Mouse (Mus musculus): ENCODE results near the gene Fam163b. TPM values are rescaled to one million over a fixed set of nuclear protein-coding genes. Genes with fewer than 3 reads are reported as not detected.

Gene Fam163b
- not detected for total RNA-seq (2023)

GRCm38 (mm10) chr2:27141950-27142693, at the start of gene Fam163b:
TSS of gene Fam163b (minus strand) at chr2:27142491.

GRCm38 (mm10) chr2:27164796-27165590, 22.7 kb upstream of the Fam163b start, which contains the start of gene Dbh:
TSS of gene Dbh (plus strand) at chr2:27165233.

GRCm38 (mm10) chr2:27079152-27079584, 63.1 kb downstream of the Fam163b start, which contains the start of gene Adamtsl2:
TSS of gene Adamtsl2 (plus strand) at chr2:27079379.

GRCm38 (mm10) chr2:27071978-27072377, 70.3 kb downstream of the Fam163b start, which contains the start of gene Mymk:
TSS of gene Mymk (minus strand) at chr2:27072179.

Other genes with a start within 250 kb of the Fam163b start
- gene Surf6, start 239.6 kb downstream of the Fam163b start, total RNA-seq (2023), result 10 to 100 TPM; 18.2 to 19.2 TPM
- gene Med22, start 231.8 kb downstream of the Fam163b start, total RNA-seq (2023), result 10 to 100 TPM; 26.6 to 28.0 TPM
- gene Rpl7a, start 231.7 kb downstream of the Fam163b start, total RNA-seq (2023), result 100 to 1,000 TPM; 401 to 433 TPM
- 10 to 100 TPM; 13.1 to 15.8 TPM for gene Surf2, start 226.1 kb downstream of the Fam163b start, total RNA-seq (2023)
- gene Surf1, start 226.0 kb downstream of the Fam163b start, total RNA-seq (2023), result 10 to 100 TPM; 37.0 to 42.5 TPM
- gene Surf4, start 208.6 kb downstream of the Fam163b start, total RNA-seq (2023), result 100 to 1,000 TPM in 1 of 2 experiments, 10 to 100 TPM in 1; 96.2 to 102 TPM
- under 1 TPM; 0.18 to 0.26 TPM for gene Stkld1, start 208.4 kb downstream of the Fam163b start, total RNA-seq (2023)
- gene Rexo4, start 178.1 kb downstream of the Fam163b start, total RNA-seq (2023), result 10 to 100 TPM; 22.6 to 23.2 TPM
- 1 to 10 TPM in 1 of 2 experiments, not detected in 1; 1.2 TPM for gene Adamts13, start 169.1 kb downstream of the Fam163b start, total RNA-seq (2023)
- gene Cacfd1, start 132.6 kb downstream of the Fam163b start, total RNA-seq (2023), result 10 to 100 TPM; 10.7 to 12.2 TPM
- gene Slc2a6, start 114.5 kb downstream of the Fam163b start, total RNA-seq (2023), result 10 to 100 TPM; 79.5 to 88.4 TPM
- not detected for gene Mymk, start 70.3 kb downstream of the Fam163b start, total RNA-seq (2023)
- 1 to 10 TPM in 1 of 2 experiments, not detected in 1; 1.3 TPM for gene Adamtsl2, start 63.1 kb downstream of the Fam163b start, total RNA-seq (2023)
- gene Dbh, start 22.7 kb upstream of the Fam163b start, total RNA-seq (2023), result not detected
- under 1 TPM; 0.33 to 0.35 TPM for gene Sardh, start 105.8 kb upstream of the Fam163b start, total RNA-seq (2023)